Mouse (Mus musculus): ENCODE results near the gene Ripor2. TPM values are rescaled to one million over a fixed set of nuclear protein-coding genes. Genes with fewer than 3 reads are reported as not detected.
A peak's percentile ranks its signal among the peaks of the same experiment; 100 is the strongest.

Ripor2 gene
- polyA plus RNA-seq, 1 experiment from 2014 or later = 10.4 TPM

DNA sequence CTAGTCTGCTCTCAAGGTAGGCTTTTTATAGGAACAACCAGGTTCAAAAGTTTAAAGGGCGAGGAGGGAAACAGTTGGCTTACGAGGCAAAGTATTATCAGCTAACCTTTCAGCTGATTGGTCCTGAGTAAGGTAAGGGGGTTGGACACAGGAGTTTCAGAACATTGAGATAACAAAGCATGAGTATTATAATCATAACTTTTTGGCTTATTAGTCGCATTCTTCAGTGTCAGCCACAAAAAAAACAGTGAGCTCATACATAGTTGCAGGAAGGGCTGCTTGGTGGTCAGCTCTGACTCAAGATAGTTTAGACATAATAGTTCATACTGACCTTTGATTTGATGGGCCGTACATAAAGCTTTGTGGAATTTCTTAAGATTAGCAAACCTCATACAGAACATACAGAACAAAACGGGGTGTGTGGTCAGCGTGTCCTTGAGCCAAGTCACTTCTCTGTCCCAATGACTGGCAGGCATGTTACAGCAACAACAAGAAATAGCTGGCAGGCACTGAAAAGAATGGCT lies 153.7 kb downstream of the Ripor2 start:
- ATAC-seq (ENCODE audit: low FRiP score) (no peak), DNase-seq (ENCODE audit: low spot score) (no peak)
- Histone ChIP-seq H3K9ac (ENCODE audit: low read depth, low read length) (no peak overlapping the region), H3K27me3 (ENCODE audit: control insufficient read depth, insufficient read depth, low read length) (no peaks in the 10 kb centered on the region), H3K27ac (ENCODE audit: low read depth, low read length) (no peak overlapping the region), H3K4me2 (replicated peaks; ENCODE audit: low read depth, low read length) (no peak overlapping the region), H3K4me1 (replicated peaks; ENCODE audit: control insufficient read depth, insufficient read depth, low read length) (no peaks in the 10 kb centered on the region), H3K4me3 (ENCODE audit: low read depth, low read length) (no peak overlapping the region), H3K36me3 (ENCODE audit: control insufficient read depth, insufficient read depth, low read length) (no peaks in the 10 kb centered on the region), H3K9me3 (ENCODE audit: control insufficient read depth, low read length) (no peaks in the 10 kb centered on the region)
- 89% methylated on average over 6 of the region's 6 CpGs for WGBS

DNA sequence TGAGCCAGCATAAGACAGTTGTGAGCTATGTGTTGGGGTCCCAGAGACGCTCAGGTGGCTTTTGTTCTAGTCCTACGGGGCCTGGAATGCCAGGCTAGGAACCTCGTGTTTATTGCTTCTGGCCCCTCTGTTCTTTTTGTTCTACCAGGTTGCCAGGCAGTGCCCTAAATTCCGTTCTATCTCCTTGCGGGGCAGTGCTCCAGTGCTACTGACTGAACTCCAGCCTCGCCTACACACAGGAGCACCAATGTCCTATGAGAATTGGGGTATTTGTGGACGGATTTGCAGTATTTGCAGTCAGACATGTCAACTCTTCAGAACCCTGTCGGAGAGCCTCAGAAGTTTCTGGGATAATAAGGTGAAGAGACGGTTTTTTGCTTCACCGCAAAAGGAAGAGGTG lies 159.0 kb downstream of the Ripor2 start, which contains the start of gene Armh2:
TSS of gene Armh2 (plus strand) at position 205 of the 400 bp plus-strand sequence.
- Histone ChIP-seq H3K27ac (ENCODE audit: low read depth, low read length) (no peak within 1 kb of the TSS), H3K4me2 (replicated peaks; ENCODE audit: low read depth, low read length) (no peak within 1 kb of the TSS), H3K4me3 (ENCODE audit: low read depth, low read length) (no peak within 1 kb of the TSS), H3K4me1 (replicated peaks; ENCODE audit: control insufficient read depth, insufficient read depth, low read length) (no peaks in the 10 kb centered on the region), H3K27me3 (ENCODE audit: control insufficient read depth, insufficient read depth, low read length) (no peaks in the 10 kb centered on the region), H3K9ac (ENCODE audit: low read depth, low read length) (no peak within 1 kb of the TSS), H3K9me3 (ENCODE audit: control insufficient read depth, low read length) (no peaks in the 10 kb centered on the region), H3K36me3 (ENCODE audit: control insufficient read depth, insufficient read depth, low read length) (no peaks in the 10 kb centered on the region)
- WGBS = 88% methylated on average over 10 of the region's 10 CpGs
- ATAC-seq (ENCODE audit: low FRiP score) (no peak), DNase-seq (ENCODE audit: low spot score) (no peak)

DNA sequence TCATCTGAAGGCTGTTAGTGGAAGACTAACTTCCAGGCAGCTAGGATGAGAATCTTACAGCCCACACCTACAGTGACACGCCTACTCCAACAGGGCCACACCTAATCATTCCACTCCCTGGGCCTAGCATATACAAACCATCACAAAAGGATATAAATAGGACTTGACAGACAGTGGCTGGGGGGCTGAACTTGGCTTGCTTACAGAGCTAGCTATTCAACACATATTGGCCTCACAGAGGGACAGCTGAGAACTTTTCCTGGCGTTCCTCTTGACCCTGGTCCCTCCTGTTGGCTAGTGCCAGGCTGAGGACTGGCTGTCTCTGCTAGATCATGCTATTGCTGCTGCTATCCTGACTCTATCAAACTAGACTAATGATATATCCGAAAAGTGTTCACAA lies 165.8 kb downstream of the Ripor2 start:
- H3K9me3 ChIP-seq (ENCODE audit: control insufficient read depth, low read length) = no peaks in the 10 kb centered on the region
- DNase-seq (ENCODE audit: low spot score) (no peak), ATAC-seq (ENCODE audit: low FRiP score) (no peak)
- no peaks in the 10 kb centered on the region for H3K27me3 ChIP-seq (ENCODE audit: control insufficient read depth, insufficient read depth, low read length)
- no peaks in the 10 kb centered on the region for H3K4me1 ChIP-seq (replicated peaks; ENCODE audit: control insufficient read depth, insufficient read depth, low read length)
- 95% methylated on average over 3 of the region's 3 CpGs for WGBS
- no peak overlapping the region for H3K27ac ChIP-seq (ENCODE audit: low read depth, low read length)
- no peak overlapping the region for H3K4me2 ChIP-seq (replicated peaks; ENCODE audit: low read depth, low read length)
- H3K4me3 ChIP-seq (ENCODE audit: low read depth, low read length) = no peak overlapping the region
- no peak overlapping the region for H3K9ac ChIP-seq (ENCODE audit: low read depth, low read length)
- H3K36me3 ChIP-seq (ENCODE audit: control insufficient read depth, insufficient read depth, low read length) = no peaks in the 10 kb centered on the region

DNA sequence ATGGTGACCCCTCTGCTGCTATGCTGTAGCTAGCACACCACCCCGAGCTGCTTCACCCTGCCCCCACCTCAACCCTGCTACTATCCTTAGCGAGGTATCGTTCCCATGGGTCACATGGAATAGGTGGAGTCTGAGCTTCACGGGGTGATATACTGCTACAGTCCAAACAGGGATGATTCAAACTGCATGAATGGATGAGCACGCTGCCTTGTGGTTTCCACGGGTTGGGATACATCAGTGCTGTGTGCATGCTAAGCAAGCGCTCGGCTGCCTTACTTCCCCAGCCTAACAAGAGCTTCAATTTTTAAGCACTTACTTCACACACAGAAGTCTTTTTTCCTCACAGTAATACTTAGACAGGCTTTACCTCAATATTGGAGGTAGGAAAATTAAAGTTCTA lies 168.8 kb downstream of the Ripor2 start:
- H3K36me3 ChIP-seq (ENCODE audit: control insufficient read depth, insufficient read depth, low read length) = 0 out of 2 replicates have a peak, but pooled peaks cover 2% of the 10 kb centered on the region
- 93% methylated on average over 8 of the region's 8 CpGs for WGBS
- H3K9me3 ChIP-seq (ENCODE audit: control insufficient read depth, low read length) = no peaks in the 10 kb centered on the region
- no peak overlapping the region for H3K9ac ChIP-seq (ENCODE audit: low read depth, low read length)
- H3K4me1 ChIP-seq (replicated peaks; ENCODE audit: control insufficient read depth, insufficient read depth, low read length) = no peaks in the 10 kb centered on the region
- H3K27me3 ChIP-seq (ENCODE audit: control insufficient read depth, insufficient read depth, low read length) = no peaks in the 10 kb centered on the region
- no peak overlapping the region for H3K4me3 ChIP-seq (ENCODE audit: low read depth, low read length)
- no peak overlapping the region for H3K4me2 ChIP-seq (replicated peaks; ENCODE audit: low read depth, low read length)
- DNase-seq (ENCODE audit: low spot score) = no peak
- ATAC-seq (ENCODE audit: low FRiP score) = no peak
- H3K27ac ChIP-seq (ENCODE audit: low read depth, low read length) = no peak overlapping the region

DNA sequence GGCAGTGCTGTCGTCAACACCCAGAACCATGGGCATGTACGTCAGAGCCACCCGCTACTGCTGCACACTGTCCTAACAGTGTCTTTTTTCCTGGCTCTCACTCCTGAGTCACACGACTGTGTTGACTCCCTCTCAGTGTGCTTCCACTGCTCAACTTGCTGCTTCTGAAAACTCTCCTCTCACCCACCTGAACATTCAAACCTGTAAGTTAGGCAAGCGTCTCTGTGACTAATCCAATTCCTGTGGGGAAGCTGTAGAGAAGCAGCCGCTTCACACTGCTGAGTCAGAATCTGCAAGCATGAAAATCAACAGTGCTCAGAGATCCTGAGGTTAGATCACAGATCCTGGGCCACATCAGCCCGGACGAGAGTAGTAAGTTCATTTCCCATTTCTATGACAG lies 169.4 kb downstream of the Ripor2 start:
- H3K27me3 ChIP-seq (ENCODE audit: control insufficient read depth, insufficient read depth, low read length) = no peaks in the 10 kb centered on the region
- no peak for ATAC-seq (ENCODE audit: low FRiP score)
- H3K4me3 ChIP-seq (ENCODE audit: low read depth, low read length) = no peak overlapping the region
- 0 out of 2 replicates have a peak, but pooled peaks cover 2% of the 10 kb centered on the region for H3K36me3 ChIP-seq (ENCODE audit: control insufficient read depth, insufficient read depth, low read length)
- H3K4me1 ChIP-seq (replicated peaks; ENCODE audit: control insufficient read depth, insufficient read depth, low read length) = no peaks in the 10 kb centered on the region
- H3K4me2 ChIP-seq (replicated peaks; ENCODE audit: low read depth, low read length) = no peak overlapping the region
- WGBS = 92% methylated on average over 8 of the region's 8 CpGs
- H3K9me3 ChIP-seq (ENCODE audit: control insufficient read depth, low read length) = no peaks in the 10 kb centered on the region
- H3K27ac ChIP-seq (ENCODE audit: low read depth, low read length) = no peak overlapping the region
- no peak overlapping the region for H3K9ac ChIP-seq (ENCODE audit: low read depth, low read length)
- no peak for DNase-seq (ENCODE audit: low spot score)

DNA sequence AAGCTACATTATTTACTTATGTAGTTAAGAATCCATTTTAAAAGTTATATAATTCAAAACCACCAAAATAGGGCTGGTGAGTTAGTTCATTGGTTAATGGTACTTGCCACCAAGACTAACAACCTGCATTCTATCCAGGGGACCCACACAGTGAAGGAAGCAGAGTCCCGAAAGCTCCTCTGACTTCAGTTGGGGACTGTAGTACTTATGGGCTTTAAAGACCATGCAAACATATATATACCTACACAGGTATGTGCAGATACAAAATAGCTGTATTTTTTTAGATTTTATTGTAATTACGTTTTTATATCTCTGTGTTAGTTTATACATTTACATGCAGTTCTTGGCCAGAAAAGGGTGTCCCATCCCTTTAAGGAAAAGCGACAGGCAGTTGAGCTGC lies 174.8 kb downstream of the Ripor2 start:
- Histone ChIP-seq H3K4me3 (ENCODE audit: low read depth, low read length) (no peak overlapping the region), H3K9ac (ENCODE audit: low read depth, low read length) (no peak overlapping the region), H3K4me1 (replicated peaks; ENCODE audit: control insufficient read depth, insufficient read depth, low read length) (no peaks in the 10 kb centered on the region), H3K27ac (ENCODE audit: low read depth, low read length) (no peak overlapping the region), H3K4me2 (replicated peaks; ENCODE audit: low read depth, low read length) (no peak overlapping the region), H3K36me3 (ENCODE audit: control insufficient read depth, insufficient read depth, low read length) (0 out of 2 replicates have a peak, but pooled peaks cover 2% of the 10 kb centered on the region), H3K9me3 (ENCODE audit: control insufficient read depth, low read length) (no peaks in the 10 kb centered on the region), H3K27me3 (ENCODE audit: control insufficient read depth, insufficient read depth, low read length) (no peaks in the 10 kb centered on the region)
- no peak for DNase-seq (ENCODE audit: low spot score)
- 92% methylated on average over 3 of the region's 3 CpGs for WGBS
- ATAC-seq (ENCODE audit: low FRiP score) = no peak

DNA sequence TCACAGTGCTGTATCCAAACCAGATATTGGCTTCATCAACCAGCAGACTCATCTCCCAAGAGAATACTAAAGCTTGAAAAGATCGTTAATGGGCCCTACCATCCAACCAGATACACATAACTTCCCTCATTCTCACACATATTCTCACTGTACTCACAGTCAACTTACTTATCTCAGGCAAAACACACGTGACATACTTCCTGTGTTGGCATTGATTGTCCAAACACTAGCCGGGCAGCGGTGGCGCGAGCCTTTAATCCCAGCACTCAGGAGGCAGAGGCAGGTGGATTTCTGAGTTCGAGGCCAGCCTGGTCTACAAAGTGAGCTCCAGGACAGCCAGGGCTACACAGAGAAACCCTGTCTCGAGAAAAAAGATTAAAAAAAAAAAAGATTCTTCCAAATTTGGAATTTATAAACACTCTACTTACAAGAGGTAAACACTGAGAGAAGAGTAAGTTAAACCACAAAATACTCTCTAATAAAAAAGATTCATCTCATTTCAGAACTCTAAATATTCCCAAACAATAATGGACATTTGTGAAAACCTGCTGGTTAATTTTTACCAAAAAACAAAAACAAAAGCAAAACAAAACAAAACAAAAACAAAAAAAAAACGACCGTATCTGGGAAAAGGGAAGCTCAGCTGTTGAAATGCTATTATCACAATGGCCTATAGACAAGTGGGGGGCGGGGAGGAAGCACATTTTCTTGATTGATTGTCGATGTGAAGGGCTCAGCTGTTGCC lies 176.0 kb downstream of the Ripor2 start:
- no peak overlapping the region for H3K27ac ChIP-seq (ENCODE audit: low read depth, low read length)
- DNase-seq (ENCODE audit: low spot score) = no peak

DNA sequence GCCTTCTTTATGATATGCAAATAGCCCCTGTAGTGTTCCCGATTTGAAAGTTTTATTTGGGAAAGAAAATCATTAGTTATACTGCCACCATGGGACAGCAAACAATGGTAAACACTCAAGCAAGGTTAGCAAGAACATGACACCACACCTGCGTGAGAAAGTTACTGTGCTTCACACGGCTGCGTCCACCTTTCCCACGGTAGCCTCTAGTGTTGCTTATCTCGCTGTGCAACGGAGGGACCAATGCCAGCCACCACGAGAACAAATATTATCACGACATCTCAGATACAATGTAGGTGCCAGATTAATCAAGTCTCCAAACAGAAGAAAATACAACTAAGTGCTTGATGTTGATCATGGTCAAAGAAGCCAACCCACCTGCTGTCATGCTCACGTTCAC lies 177.5 kb downstream of the Ripor2 start:
- Histone ChIP-seq H3K27me3 (ENCODE audit: control insufficient read depth, insufficient read depth, low read length) (no peaks in the 10 kb centered on the region), H3K27ac (ENCODE audit: low read depth, low read length) (no peak overlapping the region), H3K9me3 (ENCODE audit: control insufficient read depth, low read length) (no peaks in the 10 kb centered on the region), H3K4me1 (replicated peaks; ENCODE audit: control insufficient read depth, insufficient read depth, low read length) (no peaks in the 10 kb centered on the region), H3K4me3 (ENCODE audit: low read depth, low read length) (no peak overlapping the region), H3K36me3 (ENCODE audit: control insufficient read depth, insufficient read depth, low read length) (no peaks in the 10 kb centered on the region), H3K9ac (ENCODE audit: low read depth, low read length) (no peak overlapping the region), H3K4me2 (replicated peaks; ENCODE audit: low read depth, low read length) (no peak overlapping the region)
- no peak for ATAC-seq (ENCODE audit: low FRiP score)
- WGBS = 94% methylated on average over 10 of the region's 10 CpGs
- no peak for DNase-seq (ENCODE audit: low spot score)

More for the DNA sequence above, 176.0 kb downstream of the Ripor2 start:
- H3K4me3 ChIP-seq (ENCODE audit: low read depth, low read length) = no peak overlapping the region
- no peak overlapping the region for H3K9ac ChIP-seq (ENCODE audit: low read depth, low read length)
- H3K9me3 ChIP-seq (ENCODE audit: control insufficient read depth, low read length) = no peaks in the 10 kb centered on the region
- no peaks in the 10 kb centered on the region for H3K27me3 ChIP-seq (ENCODE audit: control insufficient read depth, insufficient read depth, low read length)
- H3K36me3 ChIP-seq (ENCODE audit: control insufficient read depth, insufficient read depth, low read length) = 0 out of 2 replicates have a peak, but pooled peaks cover 2% of the 10 kb centered on the region
- H3K4me1 ChIP-seq (replicated peaks; ENCODE audit: control insufficient read depth, insufficient read depth, low read length) = no peaks in the 10 kb centered on the region
- 83% methylated on average over 12 of the region's 12 CpGs for WGBS
- ATAC-seq (ENCODE audit: low FRiP score) = no peak
- no peak overlapping the region for H3K4me2 ChIP-seq (replicated peaks; ENCODE audit: low read depth, low read length)

DNA sequence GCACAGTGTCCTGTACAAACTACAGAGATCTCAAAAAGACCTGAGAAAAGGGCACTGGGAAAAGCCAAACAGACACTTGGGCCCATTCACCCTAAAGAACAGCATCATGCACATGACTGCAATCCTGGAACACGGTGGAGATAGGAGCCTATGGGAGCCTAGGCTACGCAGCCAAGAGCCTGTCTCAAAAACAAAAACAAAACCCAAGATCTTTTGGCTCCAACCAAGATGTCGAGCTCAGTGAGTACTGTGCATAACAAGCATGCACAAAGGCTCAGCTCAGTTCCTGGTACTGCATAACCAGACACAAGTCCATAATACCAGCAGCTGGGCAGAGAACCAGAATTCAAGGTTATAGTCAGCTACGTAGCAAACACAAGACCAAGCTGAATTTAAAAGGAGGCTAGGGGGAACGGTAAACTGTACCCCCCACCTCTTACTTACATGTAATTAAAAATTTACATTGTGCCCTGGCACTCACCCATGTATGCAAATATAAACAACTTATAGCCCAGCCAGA lies 178.4 kb downstream of the Ripor2 start:
- Histone ChIP-seq H3K9me3 (ENCODE audit: control insufficient read depth, low read length) (no peaks in the 10 kb centered on the region), H3K4me2 (replicated peaks; ENCODE audit: low read depth, low read length) (peak overlapping the region; percentile 69; the same call in 1 of the 2 replicates), H3K27me3 (ENCODE audit: control insufficient read depth, insufficient read depth, low read length) (no peaks in the 10 kb centered on the region), H3K36me3 (ENCODE audit: control insufficient read depth, insufficient read depth, low read length) (no peaks in the 10 kb centered on the region), H3K4me1 (replicated peaks; ENCODE audit: control insufficient read depth, insufficient read depth, low read length) (no peaks in the 10 kb centered on the region), H3K27ac (ENCODE audit: low read depth, low read length) (no peak overlapping the region), H3K4me3 (ENCODE audit: low read depth, low read length) (peak overlapping the region; percentile 95; the same call in 1 of the 2 replicates), H3K9ac (ENCODE audit: low read depth, low read length) (no peak overlapping the region)
- no peak for DNase-seq (ENCODE audit: low spot score)
- 83% methylated on average over 5 of the region's 5 CpGs for WGBS
- no peak for ATAC-seq (ENCODE audit: low FRiP score)
